Mouse (Mus musculus): ENCODE results near the gene Arcn1.

Gene Arcn1

GRCm38 (mm10) chr9:44745371-44745770, 22.3 kb downstream of the Arcn1 start:
- DNase-seq (ENCODE audit: low read depth, low spot score): no peak

DNA sequence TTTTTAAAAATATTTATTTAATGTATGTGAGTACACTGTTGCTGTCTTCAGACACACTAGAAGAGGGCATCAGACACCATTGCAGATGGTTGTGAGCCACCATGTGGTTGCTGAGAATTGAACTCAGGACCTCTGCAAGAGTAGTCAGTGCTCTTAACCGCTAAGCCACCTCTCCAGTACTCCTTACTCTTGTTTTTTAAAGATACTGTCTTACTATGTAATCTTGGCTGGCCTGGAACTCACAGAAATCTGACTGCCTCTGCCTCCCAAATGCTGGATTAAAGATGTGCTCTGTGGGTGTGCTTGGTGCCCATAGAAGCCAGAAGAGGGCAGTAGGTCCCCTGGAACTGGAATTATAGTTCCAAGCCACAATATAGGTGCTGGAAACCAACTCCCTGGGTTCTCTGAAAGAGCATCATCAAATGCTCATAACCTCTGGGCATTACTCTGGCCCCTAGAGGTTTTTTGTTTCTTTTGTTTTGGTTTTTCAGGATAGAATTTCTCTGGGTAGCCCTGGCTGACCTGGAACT, 26.9 kb downstream of the Arcn1 start:
- DNase-seq (ENCODE audit: low read depth, low spot score): no peak

DNA sequence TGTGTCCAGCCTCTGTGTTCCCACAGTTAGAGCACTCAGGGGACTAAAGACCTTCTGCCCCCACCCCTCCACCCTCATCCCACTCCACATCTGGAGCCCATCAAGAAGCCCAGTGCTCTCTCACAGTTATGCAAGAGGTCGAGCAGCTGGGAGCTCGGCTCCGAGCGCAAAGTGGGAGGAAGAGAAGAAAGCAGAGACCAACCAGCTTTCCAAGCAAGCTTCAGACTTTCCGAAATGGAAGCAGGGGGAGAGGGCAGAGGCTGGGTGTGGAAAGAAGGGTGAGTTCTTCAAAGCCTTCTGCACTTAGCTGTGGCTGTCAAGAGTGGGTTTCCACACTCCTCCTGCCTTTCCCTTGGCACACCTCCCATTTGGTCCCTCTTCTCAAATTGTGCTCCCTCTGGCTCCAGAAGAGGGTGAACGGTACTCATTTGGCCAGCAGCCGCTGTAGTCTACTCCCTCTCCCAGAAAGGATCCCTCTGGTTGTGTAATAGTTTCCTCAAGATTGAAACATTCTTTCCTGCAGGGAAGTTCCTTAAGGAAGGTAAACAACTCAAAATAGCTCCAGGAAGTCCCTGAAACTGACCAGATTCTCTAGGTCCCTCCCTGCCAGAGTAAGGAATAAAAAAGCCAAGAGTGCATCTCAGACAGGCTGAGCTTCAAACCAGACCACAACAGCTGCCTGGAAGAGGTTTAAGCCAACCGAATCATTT, 30.2 kb downstream of the Arcn1 start:
- DNase-seq (ENCODE audit: low read depth, low spot score): peak; percentile 47

GRCm38 (mm10) chr9:44736301-44736700, 31.3 kb downstream of the Arcn1 start:
- DNase-seq (ENCODE audit: low read depth, low spot score): no peak

DNA sequence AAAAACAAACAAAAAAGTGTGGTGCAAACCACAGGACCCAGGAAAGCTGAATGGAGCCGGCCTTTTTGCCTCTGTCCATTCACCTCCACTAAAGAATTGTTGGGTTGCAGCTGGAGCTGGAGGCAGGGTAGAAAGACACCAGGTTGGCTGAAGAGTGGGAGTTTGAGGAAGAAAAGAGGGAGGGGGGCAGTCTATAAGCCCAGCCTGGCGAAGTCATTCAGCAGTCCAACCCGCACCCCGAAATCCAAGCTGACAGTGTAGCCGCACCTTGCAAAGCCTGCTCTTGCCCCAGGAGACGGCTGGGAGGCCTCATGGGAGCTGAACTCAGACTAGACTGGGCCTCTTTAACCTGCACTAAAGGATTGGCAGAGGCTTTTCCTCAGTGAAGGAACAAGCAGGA, 31.8 kb downstream of the Arcn1 start:
- no peak for DNase-seq (ENCODE audit: low read depth, low spot score)

- DNase-seq (ENCODE audit: low read depth, low spot score): peak; percentile 93
These were observed 32.8 kb downstream of the Arcn1 start, which contains the start of gene Phldb1 for GRCm38 (mm10) chr9:44734524-44735494. Gene Phldb1, minus strand, starts transcription at chr9:44735198.

DNA sequence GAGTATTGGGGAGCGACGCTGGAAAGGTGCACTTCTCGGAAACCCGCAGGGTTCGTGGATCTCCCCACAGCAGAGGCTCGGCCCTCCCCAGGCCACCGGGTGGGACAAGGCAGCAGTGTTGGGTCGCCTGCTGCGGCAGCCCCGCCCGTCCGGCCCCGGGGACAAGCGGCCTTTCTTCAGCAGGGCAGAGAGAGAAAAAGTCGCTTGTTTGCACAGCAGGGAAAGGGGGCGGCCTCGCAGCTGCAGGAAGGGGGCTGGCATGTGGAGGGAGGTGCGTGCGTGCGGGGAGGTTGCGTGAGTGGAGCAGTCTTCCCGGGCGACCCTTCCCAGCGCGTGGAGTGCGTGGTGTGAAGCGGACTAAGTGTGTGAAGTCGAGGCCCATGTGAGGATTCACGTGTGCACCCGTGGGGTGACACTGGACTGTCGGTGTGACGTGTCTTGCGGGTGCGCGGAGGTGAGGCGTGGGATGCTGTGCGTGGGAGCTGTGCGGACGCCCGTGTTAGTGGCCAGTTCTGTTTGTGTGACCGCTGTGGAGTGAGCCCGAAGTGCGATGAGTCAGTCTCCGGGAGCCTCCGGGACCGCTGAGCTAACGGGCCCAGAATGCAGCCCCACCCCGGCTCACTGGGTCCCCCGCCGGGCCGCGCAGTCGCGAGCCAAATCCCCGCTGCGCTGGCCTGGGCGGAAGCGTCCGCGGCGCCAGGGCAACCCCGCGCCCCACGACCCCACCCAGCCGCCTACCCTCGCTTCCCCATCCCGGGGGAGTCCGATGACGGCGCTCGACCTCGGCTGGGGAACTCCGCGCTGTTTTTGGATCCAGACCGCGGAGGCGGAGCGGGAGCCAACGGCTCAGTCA, 33.7 kb downstream of the Arcn1 start:
- DNase-seq (ENCODE audit: low read depth, low spot score): peak; percentile 87

- DNase-seq (ENCODE audit: low read depth, low spot score): no peak
These were observed 34.6 kb downstream of the Arcn1 start for GRCm38 (mm10) chr9:44732921-44733530.

DNA sequence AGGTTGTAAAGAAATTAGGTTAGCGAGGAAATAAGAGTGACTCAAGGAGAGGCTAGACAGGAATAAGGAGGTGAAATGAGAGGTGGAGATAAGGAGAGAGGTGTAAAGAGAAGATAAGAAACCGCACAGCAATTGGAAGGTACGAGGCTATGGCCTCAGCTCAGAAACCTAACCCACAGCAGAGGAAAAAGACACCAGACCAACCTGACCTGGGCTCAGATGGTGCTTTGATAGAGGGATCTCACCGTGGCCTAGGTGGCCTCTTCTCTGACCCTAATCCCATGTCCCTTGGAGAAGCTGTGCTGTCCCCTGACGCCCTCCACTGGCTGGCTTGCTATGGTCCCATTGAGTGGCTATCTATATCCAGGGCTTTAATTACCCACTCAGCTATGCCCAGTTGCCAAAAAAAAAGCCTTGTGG, 35.5 kb downstream of the Arcn1 start:
- DNase-seq (ENCODE audit: low read depth, low spot score): no peak

DNA sequence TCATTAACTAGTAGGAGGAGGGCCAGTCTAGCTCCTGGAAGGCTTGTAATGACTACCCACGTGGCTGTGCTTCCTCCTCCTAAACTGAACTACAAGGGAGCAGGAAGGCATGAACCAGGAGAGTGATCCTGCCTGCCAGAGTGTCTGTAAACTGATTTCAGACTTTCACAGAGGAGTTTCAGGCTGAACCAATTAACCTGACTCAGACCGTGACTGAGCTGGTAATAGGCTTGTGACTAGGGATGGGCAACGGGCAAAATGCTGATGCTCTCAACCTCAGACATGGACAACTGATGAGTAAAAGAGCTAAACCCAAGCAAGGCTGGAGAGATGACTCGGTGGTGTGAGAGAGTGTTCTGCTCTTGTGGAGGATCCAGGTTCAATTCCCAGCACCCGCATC, 40.2 kb downstream of the Arcn1 start:
- DNase-seq (ENCODE audit: low read depth, low spot score): no peak

DNA sequence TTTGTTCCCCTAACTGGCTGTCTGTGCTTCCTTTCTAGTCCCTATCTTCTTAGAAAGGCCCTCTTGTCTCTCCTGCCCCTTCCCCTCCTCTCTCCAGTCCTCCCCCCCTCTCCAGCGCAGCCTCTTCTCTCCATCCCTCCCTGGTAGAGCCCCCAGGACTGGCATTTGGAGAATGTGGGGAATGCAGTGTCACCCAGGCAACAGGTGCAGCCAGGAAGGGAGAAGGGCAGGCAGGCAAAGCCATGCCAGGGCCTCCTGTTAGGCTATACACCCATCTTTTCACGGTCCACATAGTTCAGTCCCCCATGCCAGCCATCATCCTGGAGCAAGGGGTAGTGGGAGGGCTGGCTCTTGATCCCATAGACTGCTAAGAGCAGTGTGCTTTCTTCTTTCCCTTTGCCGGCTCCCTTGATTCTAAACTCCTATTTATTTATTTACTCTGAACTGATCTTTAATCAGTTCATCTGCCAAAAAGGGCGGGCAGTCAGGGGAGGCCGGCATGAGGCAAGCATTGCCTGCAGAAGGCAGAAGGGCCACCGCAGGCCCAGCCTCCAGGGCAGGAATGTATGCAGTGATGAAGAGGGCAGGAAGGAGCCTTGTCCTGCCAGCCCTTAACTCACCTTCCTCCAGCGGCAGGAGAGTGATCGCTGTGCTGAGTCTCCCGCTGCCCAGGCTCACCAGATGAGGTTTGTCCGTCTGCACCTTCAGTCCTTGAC, 41.1 kb downstream of the Arcn1 start:
- no peak for DNase-seq (ENCODE audit: low read depth, low spot score)

DNA sequence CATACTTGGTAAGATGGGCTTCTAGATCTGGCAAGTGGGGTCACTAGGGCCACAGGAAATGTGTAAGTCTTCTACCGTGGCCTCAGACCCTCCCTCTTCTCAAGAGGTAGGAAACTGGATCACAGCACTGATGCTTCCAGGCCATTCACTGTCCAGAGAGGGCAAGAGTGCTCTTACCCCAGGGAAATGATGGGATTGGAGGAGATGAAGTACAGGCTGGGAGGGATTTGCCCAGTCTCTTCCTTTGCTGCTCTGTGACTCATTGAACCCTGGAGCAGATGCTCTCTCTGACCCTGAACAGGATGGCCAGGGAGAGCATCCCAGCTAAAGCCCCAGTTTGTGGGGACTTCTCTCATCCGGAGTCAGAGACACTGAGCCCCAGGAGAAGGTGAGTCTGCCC, 43.0 kb downstream of the Arcn1 start:
- no peak for DNase-seq (ENCODE audit: low read depth, low spot score)

GRCm38 (mm10) chr9:44724223-44724622, 43.4 kb downstream of the Arcn1 start:
- peak; percentile 87 for DNase-seq (ENCODE audit: low read depth, low spot score)

- DNase-seq (ENCODE audit: low read depth, low spot score): no peak
These were observed 44.1 kb downstream of the Arcn1 start for GRCm38 (mm10) chr9:44723521-44724041.

GRCm38 (mm10) chr9:44723008-44723407, 44.6 kb downstream of the Arcn1 start:
- DNase-seq (ENCODE audit: low read depth, low spot score): no peak

- DNase-seq (ENCODE audit: low read depth, low spot score): no peak
These were observed 45.1 kb downstream of the Arcn1 start for GRCm38 (mm10) chr9:44722575-44722974.

GRCm38 (mm10) chr9:44721877-44722186, 45.8 kb downstream of the Arcn1 start:
- DNase-seq (ENCODE audit: low read depth, low spot score): no peak

- DNase-seq (ENCODE audit: low read depth, low spot score): peak; percentile 96
These were observed 46.3 kb downstream of the Arcn1 start for GRCm38 (mm10) chr9:44721154-44721876.

DNA sequence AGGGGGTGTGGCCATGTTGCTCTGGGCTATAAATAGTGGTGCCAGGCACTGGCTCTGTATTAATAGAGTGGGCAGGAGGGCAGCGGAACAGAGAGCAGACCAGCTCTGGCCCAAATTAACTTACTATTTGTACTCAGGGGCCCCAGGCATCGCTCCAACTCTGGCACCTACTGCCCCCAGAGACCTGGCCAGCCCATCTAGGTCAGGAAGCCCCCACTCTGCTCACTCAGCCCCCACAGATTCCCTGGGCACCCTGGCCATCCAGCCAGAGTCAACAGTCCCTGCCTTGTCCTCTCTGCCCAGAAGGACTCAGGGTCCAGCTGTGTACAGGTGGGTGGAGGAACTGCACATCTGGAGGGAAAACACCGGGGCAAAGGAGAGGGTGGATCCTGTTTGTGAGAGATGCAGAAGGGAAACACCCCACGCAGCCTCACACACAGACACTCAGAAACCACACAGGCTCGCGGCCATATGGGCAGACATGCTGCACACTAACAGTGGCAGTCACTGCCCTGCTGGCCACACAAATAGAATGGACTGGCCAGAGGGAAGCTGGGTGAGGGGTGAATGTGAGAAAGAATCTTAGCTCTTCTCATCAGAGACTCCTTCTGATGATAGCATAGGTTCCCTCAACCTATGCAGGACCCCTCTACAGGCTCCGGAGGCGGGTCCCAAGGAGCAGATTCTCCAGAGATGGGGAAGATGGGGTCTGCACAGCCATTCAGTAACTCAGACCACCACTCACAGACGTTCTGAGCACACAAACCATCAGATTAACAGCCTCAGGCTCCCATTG, 47.1 kb downstream of the Arcn1 start:
- peak; percentile 82 for DNase-seq (ENCODE audit: low read depth, low spot score)

All from brain, adult 2 months (tissue).